Mouse (Mus musculus) hindbrain, embryonic 10.5 days (tissue): ENCODE data around the gene Asb4. TPM values are rescaled to one million over a fixed set of nuclear protein-coding genes. Genes with fewer than 3 reads are reported as not detected.
"Not testable (repeated sequence)": the region's sequence is repeated elsewhere in the genome, so short reads cannot be mapped to it uniquely, and the experiment has no call there.

Source experiments
- DNase-seq: peaks from one replicate; pipeline ENCODE4 v3.0.0-alpha.2; 2017; ENCODE audit warnings: low spot score
- H3K27ac ChIP-seq: fragments of 300-500 bp; sonication (generic); 2 replicates; pipeline ENCODE4 v1.5.1; 2016; ENCODE audit warnings: mild to moderate bottlenecking, moderate library complexity
- H3K27me3 ChIP-seq: fragments of 300-500 bp; sonication (generic); 2 replicates; pipeline ENCODE4 v1.6.1; 2016; ENCODE audit warnings: mild to moderate bottlenecking; ENCODE audit not compliant: poor library complexity, insufficient read depth, severe bottlenecking
- H3K36me3 ChIP-seq: fragments of 300-500 bp; sonication (generic); 2 replicates; pipeline ENCODE4 v1.6.1; 2016; ENCODE audit warnings: mild to moderate bottlenecking, moderate library complexity
- H3K4me1 ChIP-seq: fragments of 300-500 bp; sonication (generic); replicated peaks from 2 replicates; pipeline ENCODE4 v1.6.1; 2016; ENCODE audit warnings: mild to moderate bottlenecking
- H3K4me3 ChIP-seq: fragments of 300-500 bp; sonication (generic); 2 replicates; pipeline ENCODE4 v1.5.1; 2016; ENCODE audit warnings: mild to moderate bottlenecking, moderate library complexity
- H3K9me3 ChIP-seq: fragments of 300-500 bp; sonication (generic); 2 replicates; pipeline ENCODE4 v1.6.1; 2016; ENCODE audit warnings: mild to moderate bottlenecking, moderate library complexity
- WGBS: fragments of 180-500 bp; shearing (Covaris S2); methylation state at CpG from one replicate; pipeline ENCODE4 v1.1.7; 2016; 5-methylcytosine and 5-hydroxymethylcytosine counted together
- polyA plus RNA-seq: library from polyadenylated mRNA; unstranded; fragments of >200 nt; fragmentation: Nextera tagmentation; extraction: Ambion mirVana; gene quantifications from 2 replicates; pipeline ENCODE4 v1.2.1, GENCODE M21; 2016

Asb4 gene
- polyA plus RNA-seq, result 22.0 and 24.3 TPM in 2 replicates

- Histone ChIP-seq H3K4me3 (peak within 1 kb of the TSS; percentile 47), H3K27ac (peak within 1 kb of the TSS; percentile 93), H3K27me3 (no peaks in the 10 kb centered on the region), H3K36me3 (no peaks in the 10 kb centered on the region), H3K9me3 (no peaks in the 10 kb centered on the region), H3K4me1 (peaks cover 69% of the 10 kb centered on the region)
- DNase-seq, result peak; percentile 83
- 5% methylated on average over 19 of the region's 19 CpGs for WGBS
These were observed at the start of gene Asb4 for GRCm38 (mm10) chr6:5383336-5384177. Asb4 (plus strand) TSS chr6:5383386.

- Histone ChIP-seq H3K27me3 (no peaks in the 10 kb centered on the region), H3K4me1 (no peaks in the 10 kb centered on the region), H3K27ac (no peak overlapping the region), H3K9me3 (0 out of 2 replicates have a peak, but pooled peaks cover 19% of the 10 kb centered on the region), H3K36me3 (no peaks in the 10 kb centered on the region), H3K4me3 (no peak overlapping the region)
- WGBS, result 53% methylated on average over 5 of the region's 5 CpGs
- no peak for DNase-seq
These were observed 49.2 kb upstream of the Asb4 start for GRCm38 (mm10) chr6:5334021-5334420.

- not testable (repeated sequence) for H3K36me3 ChIP-seq, H3K27ac ChIP-seq, H3K4me3 ChIP-seq, H3K27me3 ChIP-seq, H3K4me1 ChIP-seq, DNase-seq
- H3K9me3 ChIP-seq, result 0 out of 2 replicates have a peak, but pooled peaks cover 19% of the 10 kb centered on the region
These were observed 47.2 kb upstream of the Asb4 start for GRCm38 (mm10) chr6:5336016-5336415.

GRCm38 (mm10) chr6:5338781-5339180 lies 44.4 kb upstream of the Asb4 start:
- H3K27ac ChIP-seq, H3K4me1 ChIP-seq, H3K36me3 ChIP-seq, DNase-seq, H3K4me3 ChIP-seq, H3K27me3 ChIP-seq: not testable (repeated sequence)
- 87% methylated on average over 4 of the region's 4 CpGs for WGBS
- H3K9me3 ChIP-seq, result 0 out of 2 replicates have a peak, but pooled peaks cover 12% of the 10 kb centered on the region

GRCm38 (mm10) chr6:5339283-5339682 lies 43.9 kb upstream of the Asb4 start:
- H3K4me3 ChIP-seq, H3K36me3 ChIP-seq, DNase-seq, H3K27me3 ChIP-seq, H3K27ac ChIP-seq, H3K4me1 ChIP-seq: not testable (repeated sequence)
- WGBS, result 95% methylated on average over 1 of the region's 1 CpGs
- 0 out of 2 replicates have a peak, but pooled peaks cover 12% of the 10 kb centered on the region for H3K9me3 ChIP-seq

GRCm38 (mm10) chr6:5344255-5344654 lies 38.9 kb upstream of the Asb4 start:
- Histone ChIP-seq H3K27ac (no peak overlapping the region), H3K36me3 (no peaks in the 10 kb centered on the region), H3K4me1 (0 out of 2 replicates have a peak, but pooled peaks cover 4% of the 10 kb centered on the region), H3K9me3 (no peaks in the 10 kb centered on the region), H3K27me3 (no peaks in the 10 kb centered on the region), H3K4me3 (no peak overlapping the region)
- no peak for DNase-seq
- WGBS, result 81% methylated on average over 6 of the region's 6 CpGs

- Histone ChIP-seq H3K9me3 (no peaks in the 10 kb centered on the region), H3K4me1 (0 out of 2 replicates have a peak, but pooled peaks cover 3% of the 10 kb centered on the region), H3K4me3 (no peak overlapping the region), H3K27ac (no peak overlapping the region), H3K27me3 (no peaks in the 10 kb centered on the region), H3K36me3 (no peaks in the 10 kb centered on the region)
- no peak for DNase-seq
These were observed 25.3 kb upstream of the Asb4 start for GRCm38 (mm10) chr6:5357873-5358272.

- Histone ChIP-seq H3K9me3 (no peaks in the 10 kb centered on the region), H3K27me3 (no peaks in the 10 kb centered on the region), H3K4me1 (0 out of 2 replicates have a peak, but pooled peaks cover 3% of the 10 kb centered on the region), H3K27ac (no peak overlapping the region), H3K36me3 (no peaks in the 10 kb centered on the region), H3K4me3 (no peak overlapping the region)
- DNase-seq, result no peak
- WGBS, result 92% methylated on average over 5 of the region's 5 CpGs
These were observed 22.8 kb upstream of the Asb4 start for GRCm38 (mm10) chr6:5360402-5360801.

GRCm38 (mm10) chr6:5361987-5362386 lies 21.2 kb upstream of the Asb4 start:
- Histone ChIP-seq H3K4me1 (0 out of 2 replicates have a peak, but pooled peaks cover 3% of the 10 kb centered on the region), H3K27ac (no peak overlapping the region), H3K9me3 (no peaks in the 10 kb centered on the region), H3K27me3 (no peaks in the 10 kb centered on the region), H3K4me3 (no peak overlapping the region), H3K36me3 (no peaks in the 10 kb centered on the region)
- WGBS, result 65% methylated on average over 6 of the region's 6 CpGs
- DNase-seq, result no peak

- H3K4me3 ChIP-seq, result no peak overlapping the region
- no peak overlapping the region for H3K27ac ChIP-seq
- 0 out of 2 replicates have a peak, but pooled peaks cover 3% of the 10 kb centered on the region for H3K4me1 ChIP-seq
- no peaks in the 10 kb centered on the region for H3K27me3 ChIP-seq
- no peaks in the 10 kb centered on the region for H3K9me3 ChIP-seq
- H3K36me3 ChIP-seq, result no peaks in the 10 kb centered on the region
- 87% methylated on average over 5 of the region's 5 CpGs for WGBS
- DNase-seq, result no peak
These were observed 17.3 kb upstream of the Asb4 start for GRCm38 (mm10) chr6:5365845-5366244.

- Histone ChIP-seq H3K4me3 (no peak overlapping the region), H3K27ac (no peak overlapping the region), H3K36me3 (no peaks in the 10 kb centered on the region), H3K27me3 (no peaks in the 10 kb centered on the region), H3K9me3 (no peaks in the 10 kb centered on the region), H3K4me1 (peaks cover 46% of the 10 kb centered on the region)
- no peak for DNase-seq
- 83% methylated on average over 4 of the region's 4 CpGs for WGBS
These were observed 6.3 kb upstream of the Asb4 start for GRCm38 (mm10) chr6:5376884-5377283.

GRCm38 (mm10) chr6:5379048-5379447 lies 4.1 kb upstream of the Asb4 start:
- H3K27ac ChIP-seq, result peak overlapping the region; percentile 93
- H3K4me3 ChIP-seq, result no peak overlapping the region
- no peaks in the 10 kb centered on the region for H3K36me3 ChIP-seq
- H3K27me3 ChIP-seq, result no peaks in the 10 kb centered on the region
- H3K4me1 ChIP-seq, result peaks cover 64% of the 10 kb centered on the region
- no peak for DNase-seq
- 91% methylated on average over 3 of the region's 3 CpGs for WGBS
- no peaks in the 10 kb centered on the region for H3K9me3 ChIP-seq

- H3K27me3 ChIP-seq, result no peaks in the 10 kb centered on the region
- 23% methylated on average over 22 of the region's 22 CpGs for WGBS
- H3K9me3 ChIP-seq, result no peaks in the 10 kb centered on the region
- peak; percentile 59 for DNase-seq
- H3K4me1 ChIP-seq, result peaks cover 62% of the 10 kb centered on the region
- no peaks in the 10 kb centered on the region for H3K36me3 ChIP-seq
- peak overlapping the region; percentile 32 for H3K4me3 ChIP-seq
- H3K27ac ChIP-seq, result peak overlapping the region; percentile 93
These were observed 3.2 kb upstream of the Asb4 start for GRCm38 (mm10) chr6:5379781-5380623.
